Mouse (Mus musculus): ENCODE measurements around the gene Gpsm1. TPM values are rescaled to one million over a fixed set of nuclear protein-coding genes. Genes with fewer than 3 reads are reported as not detected.

Gpsm1 gene
- polyA plus RNA-seq, 1 experiment, result 20.5 TPM

DNA sequence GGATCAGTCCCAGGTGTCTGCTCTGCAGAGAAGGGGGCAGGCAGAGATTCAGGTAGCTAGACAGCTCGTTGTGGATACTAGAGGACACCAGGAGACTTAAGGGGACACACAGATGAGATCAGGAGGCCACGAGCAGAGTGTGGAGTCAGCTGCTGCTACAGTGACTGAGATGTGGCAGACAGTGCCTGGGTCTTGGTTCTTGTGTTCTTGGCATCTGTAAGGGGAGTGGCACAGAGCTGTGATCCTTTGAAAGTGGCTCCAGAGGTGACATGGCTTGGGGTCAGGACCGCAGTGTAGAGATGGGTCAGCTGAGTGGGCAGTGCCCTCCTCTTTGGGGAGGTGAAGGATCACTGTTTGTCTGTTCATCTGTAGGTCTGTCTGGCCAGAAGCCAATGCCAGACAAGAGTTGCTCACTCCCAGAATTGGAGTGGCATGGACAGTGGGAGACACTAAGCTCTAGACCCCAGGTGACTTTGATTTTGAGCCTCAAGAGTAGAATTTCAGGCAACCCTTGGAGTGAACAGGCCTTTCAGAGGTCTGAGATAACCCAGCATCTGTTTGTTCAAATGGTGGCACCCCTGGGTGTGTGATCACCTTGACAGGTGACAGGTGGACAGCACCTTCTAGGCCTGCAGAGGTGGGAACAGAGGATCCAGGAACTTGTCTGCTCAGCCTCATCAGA is 2.8 kb downstream of the Gpsm1 start:
- Histone ChIP-seq H3K4me1 (ENCODE audit: control insufficient read depth, insufficient read depth, low read length) (peaks cover 19% of the 10 kb centered on the region), H3K27ac (ENCODE audit: control insufficient read depth, insufficient read depth, low read depth, low read length) (no peak overlapping the region), H3K4me3 (ENCODE audit: control insufficient read depth, low read depth, low read length) (peak overlapping the region; percentile 17), H3K36me3 (ENCODE audit: control insufficient read depth, insufficient read depth, low read length) (no peaks in the 10 kb centered on the region), H3K27me3 (ENCODE audit: control insufficient read depth, insufficient read depth, low read length) (no peaks in the 10 kb centered on the region)
- no peak for TF ChIP-seq POLR2A (IDR thresholded peaks at IDR 0.05; ENCODE audit: control insufficient read depth, low read depth, low read length)

DNA sequence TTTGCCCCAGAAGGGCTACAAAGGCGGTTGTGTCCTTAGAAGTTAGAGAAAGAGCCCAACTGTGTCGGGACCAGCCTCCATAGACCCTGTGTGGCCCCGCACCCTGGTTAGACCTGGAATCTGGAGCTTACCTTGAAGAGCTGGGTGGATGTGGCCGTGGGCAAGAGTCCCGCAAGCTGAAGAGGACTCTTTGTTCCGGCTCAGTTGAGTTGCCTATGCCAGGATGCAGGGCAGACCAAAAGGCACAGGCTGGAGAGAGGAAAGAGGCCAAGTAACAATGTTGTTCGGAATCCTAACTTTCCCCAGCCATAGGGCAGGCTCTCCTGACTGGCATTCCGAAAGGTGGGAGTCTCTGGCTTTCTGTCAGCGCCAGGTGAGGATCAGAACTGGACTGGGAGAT is 3.8 kb downstream of the Gpsm1 start:
- Histone ChIP-seq H3K27ac (ENCODE audit: control insufficient read depth, insufficient read depth, low read depth, low read length) (no peak overlapping the region), H3K36me3 (ENCODE audit: control insufficient read depth, insufficient read depth, low read length) (no peaks in the 10 kb centered on the region), H3K4me1 (ENCODE audit: control insufficient read depth, insufficient read depth, low read length) (peaks cover 14% of the 10 kb centered on the region), H3K4me3 (ENCODE audit: control insufficient read depth, low read depth, low read length) (no peak overlapping the region), H3K27me3 (ENCODE audit: control insufficient read depth, insufficient read depth, low read length) (no peaks in the 10 kb centered on the region)
- no peak for TF ChIP-seq CTCF (IDR thresholded peaks at IDR 0.05; ENCODE audit: control insufficient read depth, insufficient read depth, insufficient replicate concordance, low read depth, low read length)
- no peak for TF ChIP-seq POLR2A (IDR thresholded peaks at IDR 0.05; ENCODE audit: control insufficient read depth, low read depth, low read length)

DNA sequence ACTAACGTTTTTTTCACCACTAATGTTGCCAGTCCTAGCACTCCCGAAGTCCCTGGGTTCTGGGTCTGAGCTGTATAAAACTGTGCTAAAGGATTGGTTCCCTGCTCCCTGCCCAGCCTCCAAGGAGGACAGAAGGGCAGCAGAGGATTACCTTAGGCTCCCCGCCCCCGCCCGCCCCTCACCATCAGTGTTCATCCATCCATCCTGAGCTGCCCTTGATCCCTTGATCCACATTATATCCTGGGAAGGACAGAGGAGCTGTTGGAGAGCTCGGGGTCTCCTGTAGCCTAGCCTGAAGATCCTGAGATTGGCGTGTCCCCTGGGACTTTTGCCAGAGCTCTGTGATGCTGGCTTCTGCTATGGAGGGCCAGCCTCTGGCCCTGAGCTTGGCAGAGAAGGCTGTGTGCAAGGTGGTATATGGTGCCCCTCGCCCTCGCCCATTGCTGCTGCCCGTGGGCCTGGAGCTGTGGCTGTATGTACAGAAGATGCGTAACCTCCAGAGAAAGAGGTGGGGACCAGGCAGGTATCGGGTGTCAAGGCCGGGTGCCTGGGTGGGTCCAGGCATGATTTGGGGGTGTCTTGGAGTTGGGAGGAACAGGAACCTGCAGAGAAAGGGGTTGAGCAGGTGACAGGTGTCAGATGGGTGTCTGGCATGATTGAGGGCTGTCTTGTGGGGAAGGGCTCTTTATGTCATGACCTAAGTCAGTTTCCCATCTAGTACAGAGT is 4.4 kb downstream of the Gpsm1 start:
- peaks cover 11% of the 10 kb centered on the region for H3K4me1 ChIP-seq (ENCODE audit: control insufficient read depth, insufficient read depth, low read length)
- no peaks in the 10 kb centered on the region for H3K27me3 ChIP-seq (ENCODE audit: control insufficient read depth, insufficient read depth, low read length)
- TF ChIP-seq POLR2A (IDR thresholded peaks at IDR 0.05; ENCODE audit: control insufficient read depth, low read depth, low read length), result no peak
- TF ChIP-seq CTCF (IDR thresholded peaks at IDR 0.05; ENCODE audit: control insufficient read depth, insufficient read depth, insufficient replicate concordance, low read depth, low read length), result no peak
- no peak overlapping the region for H3K4me3 ChIP-seq (ENCODE audit: control insufficient read depth, low read depth, low read length)
- H3K27ac ChIP-seq (ENCODE audit: control insufficient read depth, insufficient read depth, low read depth, low read length), result no peak overlapping the region
- no peaks in the 10 kb centered on the region for H3K36me3 ChIP-seq (ENCODE audit: control insufficient read depth, insufficient read depth, low read length)

DNA sequence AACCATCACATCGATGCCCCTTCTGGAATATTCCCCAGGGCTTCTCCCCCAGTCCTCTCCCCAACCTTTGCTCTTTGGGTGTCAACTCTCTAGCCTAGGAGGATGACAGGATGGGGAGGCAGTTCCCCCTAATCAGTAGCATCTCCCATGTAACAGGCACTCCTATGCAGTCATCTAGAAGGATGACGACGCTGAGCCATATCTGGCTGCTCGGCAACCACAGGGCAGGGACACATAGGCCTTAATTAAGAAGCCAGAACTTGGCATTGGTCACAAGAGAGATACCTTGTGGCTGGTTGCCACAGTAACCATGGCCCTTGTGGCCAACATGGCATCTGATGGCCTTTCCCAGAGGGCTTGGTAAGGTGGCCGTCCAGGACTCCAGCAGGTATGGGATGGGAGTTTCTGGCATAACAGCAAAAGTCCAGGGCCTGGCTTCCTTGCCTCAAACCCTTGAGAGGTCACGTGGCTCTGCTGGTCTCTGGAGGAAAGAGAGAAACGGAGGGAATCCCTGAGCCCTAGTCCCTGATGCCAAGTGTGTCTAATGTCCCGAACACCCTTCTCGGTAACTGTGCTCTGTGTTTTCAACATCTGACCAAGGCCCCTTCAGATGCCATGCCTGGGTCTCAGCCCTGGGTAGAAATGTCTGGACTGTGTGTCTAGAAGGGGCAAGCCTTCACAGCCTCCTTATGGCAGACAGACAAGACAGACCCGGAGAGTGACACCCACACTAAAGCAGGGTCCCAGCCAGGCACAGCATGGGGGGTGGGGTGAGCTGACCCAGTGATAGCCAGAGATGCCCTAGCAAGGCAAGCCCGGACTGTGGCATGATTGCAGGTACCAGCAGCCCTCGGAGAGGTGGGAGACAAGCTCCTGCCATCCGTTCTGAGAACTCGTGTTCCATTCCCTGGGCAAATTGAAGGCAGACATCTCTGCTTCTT is 5.2 kb downstream of the Gpsm1 start:
- no peak overlapping the region for H3K27ac ChIP-seq (ENCODE audit: control insufficient read depth, insufficient read depth, low read depth, low read length)
- no peaks in the 10 kb centered on the region for H3K36me3 ChIP-seq (ENCODE audit: control insufficient read depth, insufficient read depth, low read length)
- H3K27me3 ChIP-seq (ENCODE audit: control insufficient read depth, insufficient read depth, low read length), result no peaks in the 10 kb centered on the region
- H3K4me3 ChIP-seq (ENCODE audit: control insufficient read depth, low read depth, low read length), result no peak overlapping the region
- no peak for TF ChIP-seq POLR2A (IDR thresholded peaks at IDR 0.05; ENCODE audit: control insufficient read depth, low read depth, low read length)
- TF ChIP-seq CTCF (IDR thresholded peaks at IDR 0.05; ENCODE audit: control insufficient read depth, insufficient read depth, insufficient replicate concordance, low read depth, low read length), result no peak
- peaks cover 12% of the 10 kb centered on the region for H3K4me1 ChIP-seq (ENCODE audit: control insufficient read depth, insufficient read depth, low read length)

DNA sequence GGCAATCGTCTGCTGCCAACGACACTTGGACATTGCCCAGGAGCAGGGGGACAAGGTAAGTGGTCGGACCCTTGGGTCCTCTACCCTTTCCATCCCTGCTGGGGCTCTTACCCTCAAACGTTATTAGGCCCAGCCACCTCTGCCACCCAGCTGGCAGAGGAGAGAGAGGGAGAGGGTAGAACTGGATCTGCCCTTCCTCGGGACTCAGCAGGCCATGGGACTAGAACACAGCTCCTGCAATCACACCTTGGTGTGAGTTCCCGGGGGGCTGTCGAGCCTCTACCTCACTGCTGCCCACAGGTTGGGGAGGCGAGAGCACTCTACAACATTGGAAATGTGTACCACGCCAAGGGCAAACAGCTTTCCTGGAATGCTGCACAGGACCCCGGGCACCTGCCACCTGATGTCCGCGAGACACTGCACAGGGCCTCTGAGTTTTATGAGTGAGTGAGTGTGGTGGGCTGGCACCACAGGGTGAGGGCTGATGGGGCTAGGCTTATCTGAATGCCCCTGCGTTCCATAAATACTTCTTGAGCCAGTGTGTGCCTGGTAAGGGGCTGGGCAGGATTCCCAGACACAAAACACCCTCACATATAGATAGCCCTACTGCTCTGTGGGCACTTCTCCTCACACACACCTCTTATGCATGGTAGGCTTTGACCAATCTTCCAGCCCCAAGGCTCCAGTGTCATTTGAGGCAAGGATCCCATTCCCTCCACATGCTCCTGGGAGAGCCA is 8.4 kb downstream of the Gpsm1 start:
- H3K27me3 ChIP-seq (ENCODE audit: control insufficient read depth, insufficient read depth, low read length), result no peaks in the 10 kb centered on the region
- TF ChIP-seq CTCF (IDR thresholded peaks at IDR 0.05; ENCODE audit: control insufficient read depth, insufficient read depth, insufficient replicate concordance, low read depth, low read length), result no peak
- no peak for TF ChIP-seq POLR2A (IDR thresholded peaks at IDR 0.05; ENCODE audit: control insufficient read depth, low read depth, low read length)
- H3K36me3 ChIP-seq (ENCODE audit: control insufficient read depth, insufficient read depth, low read length), result no peaks in the 10 kb centered on the region
- no peak overlapping the region for H3K4me3 ChIP-seq (ENCODE audit: control insufficient read depth, low read depth, low read length)
- peaks cover 10% of the 10 kb centered on the region for H3K4me1 ChIP-seq (ENCODE audit: control insufficient read depth, insufficient read depth, low read length)
- no peak overlapping the region for H3K27ac ChIP-seq (ENCODE audit: control insufficient read depth, insufficient read depth, low read depth, low read length)

DNA sequence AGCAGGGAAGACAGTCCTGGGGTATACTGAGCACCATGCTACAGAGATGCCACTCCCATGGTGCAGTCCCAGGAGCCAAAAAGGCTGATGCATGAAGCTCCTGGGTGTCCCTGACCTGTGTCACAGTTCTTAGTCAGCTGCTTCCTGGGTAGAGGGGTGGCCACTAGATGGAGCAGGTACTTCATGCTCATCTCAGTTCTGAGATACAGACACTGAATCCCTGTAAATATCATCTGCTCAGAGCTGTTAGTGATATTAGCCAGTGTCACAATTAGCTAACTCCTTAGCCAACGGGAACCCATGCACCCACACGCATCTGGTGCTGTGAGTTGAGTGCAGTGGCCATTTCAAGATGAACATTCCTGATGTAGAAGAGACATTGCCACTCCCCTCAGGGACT is 9.6 kb downstream of the Gpsm1 start:
- Histone ChIP-seq H3K36me3 (ENCODE audit: control insufficient read depth, insufficient read depth, low read length) (no peaks in the 10 kb centered on the region), H3K4me1 (ENCODE audit: control insufficient read depth, insufficient read depth, low read length) (peaks cover 7% of the 10 kb centered on the region), H3K27ac (ENCODE audit: control insufficient read depth, insufficient read depth, low read depth, low read length) (no peak overlapping the region), H3K27me3 (ENCODE audit: control insufficient read depth, insufficient read depth, low read length) (no peaks in the 10 kb centered on the region), H3K4me3 (ENCODE audit: control insufficient read depth, low read depth, low read length) (no peak overlapping the region)
- TF ChIP-seq CTCF (IDR thresholded peaks at IDR 0.05; ENCODE audit: control insufficient read depth, insufficient read depth, insufficient replicate concordance, low read depth, low read length) (no peak; the same call in 1 of the 2 replicates), POLR2A (IDR thresholded peaks at IDR 0.05; ENCODE audit: control insufficient read depth, low read depth, low read length) (no peak)

Measured in testis, adult 2 months (tissue).